Mouse (Mus musculus) MEL (cell line): ENCODE measurements around the gene Asrgl1. TPM values are rescaled to one million over a fixed set of nuclear protein-coding genes. Genes with fewer than 3 reads are reported as not detected.

Experiments used
- DNase-seq: peaks from one replicate; pipeline ENCODE4 v3.0.0; 2011; ENCODE audit warnings: low read depth, low spot score
- H3K27ac ChIP-seq: 2 replicates; pipeline ENCODE4 v1.5.1; 2012; ENCODE audit warnings: low read depth, mild to moderate bottlenecking, control low read depth, low read length, moderate library complexity; ENCODE audit not compliant: control insufficient read depth
- H3K27me3 ChIP-seq, 2 experiments: fragments of 150-350 bp in 1 of 2; sonication (generic) in 1 of 2; 2 replicates each; pipeline ENCODE4 v1.6.1; 2012; ENCODE audit warnings: low read length in 2 of 2, mild to moderate bottlenecking in 2 of 2, improper control_type of control experiment in 1 of 2, moderate library complexity in 1 of 2; ENCODE audit not compliant: insufficient read depth in 2 of 2, control insufficient read depth in 1 of 2
- H3K36me3 ChIP-seq, 2 experiments: 2 replicates each; pipeline ENCODE4 v1.6.1; 2012 to 2014; ENCODE audit warnings: low read length in 2 of 2, improper control_type of control experiment in 1 of 2, inconsistent platforms in 1 of 2, mild to moderate bottlenecking in 1 of 2; ENCODE audit not compliant: insufficient read depth in 2 of 2, control insufficient read depth in 1 of 2
- H3K4me1 ChIP-seq, 2 experiments: fragments of 150-350 bp in 1 of 2; sonication (generic) in 1 of 2; 2 replicates each; pipeline ENCODE4 v1.6.1; 2012; ENCODE audit warnings: low read length in 2 of 2, improper control_type of control experiment in 1 of 2, mild to moderate bottlenecking in 1 of 2; ENCODE audit not compliant: insufficient read depth in 2 of 2, control insufficient read depth in 1 of 2
- H3K4me3 ChIP-seq, 2 experiments: fragments of 150-350 bp in 1 of 2; sonication (generic) in 1 of 2; 2 replicates each; pipeline ENCODE4 v1.5.1; 2012; ENCODE audit warnings: low read depth in 2 of 2, low read length in 2 of 2, mild to moderate bottlenecking in 2 of 2, moderate library complexity in 2 of 2, control low read depth in 1 of 2, improper control_type of control experiment in 1 of 2; ENCODE audit not compliant: control insufficient read depth in 1 of 2, insufficient read depth in 1 of 2
- H3K79me2 ChIP-seq: 2 replicates; pipeline ENCODE4 v1.6.1; 2012; ENCODE audit warnings: mild to moderate bottlenecking, low read length, moderate library complexity; ENCODE audit not compliant: control insufficient read depth, poor library complexity, insufficient read depth
- H3K9ac ChIP-seq: 2 replicates; pipeline ENCODE4 v1.6.1; 2012; ENCODE audit warnings: low read depth, mild to moderate bottlenecking, control low read depth, low read length, moderate library complexity; ENCODE audit not compliant: control insufficient read depth, poor library complexity, severe bottlenecking
- H3K9me3 ChIP-seq: fragments of 150-350 bp; sonication (generic); replicated peaks from 2 replicates; pipeline ENCODE4 v1.6.1; 2012; ENCODE audit warnings: mild to moderate bottlenecking, low read length, improper control_type of control experiment, moderate library complexity; ENCODE audit not compliant: insufficient read depth
- CHD1 ChIP-seq: IDR thresholded peaks from 2 replicates; pipeline ENCODE4 v1.6.1; 2012; ENCODE audit warnings: low read depth, mild to moderate bottlenecking, inconsistent platforms, low read length, improper control_type of control experiment
- E2F4 ChIP-seq: IDR thresholded peaks from 2 replicates; pipeline ENCODE4 v1.6.1; 2011; ENCODE audit warnings: low read depth, low read length, improper control_type of control experiment, borderline replicate concordance
- ELF1 ChIP-seq: IDR thresholded peaks from 2 replicates; pipeline ENCODE4 v1.6.1; 2014; ENCODE audit warnings: low read depth, mild to moderate bottlenecking, inconsistent platforms, low read length, improper control_type of control experiment, moderate library complexity
- GATA1 ChIP-seq: IDR thresholded peaks from 2 replicates; pipeline ENCODE4 v1.6.1; 2011; ENCODE audit warnings: low read depth, low read length, improper control_type of control experiment
- JUND ChIP-seq: IDR thresholded peaks from 2 replicates; pipeline ENCODE4 v1.6.1; 2011; ENCODE audit warnings: low read depth, mild to moderate bottlenecking, improper control_type of control experiment, low read length
- MAFK ChIP-seq: IDR thresholded peaks from 2 replicates; pipeline ENCODE4 v1.6.1; 2011; ENCODE audit warnings: low read depth, mild to moderate bottlenecking, low read length, improper control_type of control experiment, borderline replicate concordance
- MEF2A ChIP-seq: IDR thresholded peaks from 2 replicates; pipeline ENCODE4 v1.6.1; 2014; ENCODE audit warnings: low read depth, mild to moderate bottlenecking, inconsistent platforms, low read length, improper control_type of control experiment; ENCODE audit not compliant: poor library complexity, insufficient replicate concordance, severe bottlenecking; ENCODE audit errors: extremely low read depth
- MYB ChIP-seq: IDR thresholded peaks from 2 replicates; pipeline ENCODE4 v1.6.1; 2011; ENCODE audit warnings: mild to moderate bottlenecking, low read depth, low read length, improper control_type of control experiment
- MYC ChIP-seq: IDR thresholded peaks from 2 replicates; pipeline ENCODE4 v1.6.1; 2011; ENCODE audit warnings: low read depth, mild to moderate bottlenecking, low read length, improper control_type of control experiment, moderate library complexity
- NELFE ChIP-seq: IDR thresholded peaks from 2 replicates; pipeline ENCODE4 v1.6.1; 2011; ENCODE audit warnings: low read depth, low read length, improper control_type of control experiment
- NRF1 ChIP-seq: IDR thresholded peaks from 2 replicates; pipeline ENCODE4 v1.6.1; 2014; ENCODE audit warnings: low read depth, mild to moderate bottlenecking, inconsistent platforms, low read length, improper control_type of control experiment, moderate library complexity; ENCODE audit not compliant: poor library complexity, insufficient read depth, severe bottlenecking
- POLR2A ChIP-seq, 2 experiments: IDR thresholded peaks; 2 replicates each; pipeline ENCODE4 v1.6.1; 2011 to 2012; ENCODE audit warnings: low read length in 2 of 2, mild to moderate bottlenecking in 2 of 2, control low read depth in 1 of 2, improper control_type of control experiment in 1 of 2, low read depth in 1 of 2, moderate library complexity in 1 of 2; ENCODE audit not compliant: control insufficient read depth in 1 of 2, insufficient read depth in 1 of 2, poor library complexity in 1 of 2
- RAD21 ChIP-seq: IDR thresholded peaks from 2 replicates; pipeline ENCODE4 v1.6.1; 2011; ENCODE audit warnings: mild to moderate bottlenecking, low read depth, low read length, improper control_type of control experiment
- SMC3 ChIP-seq: IDR thresholded peaks from 2 replicates; pipeline ENCODE4 v1.6.1; 2011; ENCODE audit warnings: low read depth, low read length, improper control_type of control experiment
- TAL1 ChIP-seq: IDR thresholded peaks from 2 replicates; pipeline ENCODE4 v1.6.1; 2012; ENCODE audit warnings: mild to moderate bottlenecking, inconsistent platforms, low read length, moderate library complexity, mixed read lengths
- TBP ChIP-seq: IDR thresholded peaks from 2 replicates; pipeline ENCODE4 v1.8.0; 2011; ENCODE audit warnings: low read depth, low read length, improper control_type of control experiment
- UBTF ChIP-seq: IDR thresholded peaks from 2 replicates; pipeline ENCODE4 v1.6.1; 2012; ENCODE audit warnings: low read depth, mild to moderate bottlenecking, inconsistent platforms, low read length, improper control_type of control experiment, moderate library complexity, borderline replicate concordance; ENCODE audit not compliant: insufficient read depth
- USF1 ChIP-seq: IDR thresholded peaks from 2 replicates; pipeline ENCODE4 v1.6.1; 2014; ENCODE audit warnings: low read depth, mild to moderate bottlenecking, inconsistent platforms, low read length, improper control_type of control experiment, moderate library complexity
- USF2 ChIP-seq, 2 experiments: IDR thresholded peaks; 2 replicates each; pipeline ENCODE4 v1.6.1; 2011 to 2012; ENCODE audit warnings: improper control_type of control experiment in 2 of 2, low read length in 2 of 2, borderline replicate concordance in 1 of 2, inconsistent platforms in 1 of 2, low read depth in 1 of 2, mild to moderate bottlenecking in 1 of 2; ENCODE audit not compliant: insufficient read depth in 1 of 2
- ZC3H11A ChIP-seq: IDR thresholded peaks from 2 replicates; pipeline ENCODE4 v1.6.1; 2012; ENCODE audit warnings: low read depth, mild to moderate bottlenecking, inconsistent platforms, low read length, improper control_type of control experiment
- ZMIZ1 ChIP-seq: IDR thresholded peaks from 2 replicates; pipeline ENCODE4 v1.6.1; 2012; ENCODE audit warnings: low read depth, mild to moderate bottlenecking, inconsistent platforms, low read length, improper control_type of control experiment, moderate library complexity
- polyA plus RNA-seq, 2 experiments: library from polyadenylated mRNA; stranded (reverse) in 1 of 2; unstranded in 1 of 2; fragments of >175 nt in 1 of 2; fragments of >200 nt in 1 of 2; gene quantifications; 2 replicates each; pipeline versions ENCODE4 v1.2.1 to v1.2.4; 2012; ENCODE audit warnings: low replicate concordance in 2 of 2, low read depth in 1 of 2; ENCODE audit not compliant: insufficient read length in 2 of 2, insufficient read depth in 1 of 2, missing spikeins in 1 of 2
- total RNA-seq: library from RNA; depleted of rRNA; stranded (reverse); fragments of 300-350 nt; gene quantifications from 2 replicates; pipeline ENCODE4 v1.2.3, GENCODE M21; 2012

Asrgl1 gene
- total and polyA plus RNA-seq, 3 experiments, result 24.5 to 63.9 TPM; not detected in 1

- no peaks in the 10 kb centered on the region for H3K9me3 ChIP-seq
- H3K36me3 ChIP-seq, result no peaks in the 10 kb centered on the region
- no peak for DNase-seq
- no peak for TF ChIP-seq GATA1
- TF ChIP-seq E2F4, result no peak
- no peak for TF ChIP-seq ZC3H11A
- no peak for TF ChIP-seq USF1
- no peak for TF ChIP-seq MEF2A
- no peak for TF ChIP-seq UBTF
- TF ChIP-seq RAD21, result no peak
- TF ChIP-seq POLR2A (IDR thresholded peaks at IDR 0.05; ENCODE audit: control insufficient read depth in 1 of 2, insufficient read depth in 1 of 2, low read depth in 1 of 2, low read length in 2 of 2, poor library complexity in 1 of 2), result no peak
- no peak for TF ChIP-seq TAL1
- no peak for TF ChIP-seq ZMIZ1
- no peak for TF ChIP-seq NRF1
- TF ChIP-seq MYC, result no peak
- TF ChIP-seq CHD1, result no peak
- TF ChIP-seq SMC3, result no peak
- TF ChIP-seq MYB, result no peak
- no peak for TF ChIP-seq MAFK
- no peaks in the 10 kb centered on the region for H3K79me2 ChIP-seq
- H3K9ac ChIP-seq, result no peak overlapping the region
- no peaks in the 10 kb centered on the region for H3K4me1 ChIP-seq
- H3K27me3 ChIP-seq, result peaks cover 0 to 2% of the 10 kb centered on the region in 2 experiments; a peak in 2 of 4 replicates
- H3K27ac ChIP-seq, result no peak overlapping the region
- H3K4me3 ChIP-seq, result no peak overlapping the region
Measured at GRCm38 (mm10) chr19:9097441-9097840, 38.0 kb downstream of the Asrgl1 start.

- Histone ChIP-seq H3K79me2 (no peaks in the 10 kb centered on the region), H3K4me1 (no peaks in the 10 kb centered on the region), H3K9me3 (no peaks in the 10 kb centered on the region), H3K9ac (no peak overlapping the region), H3K36me3 (no peaks in the 10 kb centered on the region), H3K27ac (no peak overlapping the region), H3K4me3 (no peak overlapping the region), H3K27me3 (no peaks in the 10 kb centered on the region)
- no peak for DNase-seq
- TF ChIP-seq USF2 (IDR thresholded peaks at IDR 0.05; ENCODE audit: borderline replicate concordance in 1 of 2, insufficient read depth in 1 of 2, low read depth in 1 of 2, low read length in 2 of 2) (no peak), USF1 (no peak), JUND (no peak), ELF1 (no peak), TBP (no peak), NELFE (no peak), TAL1 (no peak), POLR2A (IDR thresholded peaks at IDR 0.05; ENCODE audit: control insufficient read depth in 1 of 2, insufficient read depth in 1 of 2, low read depth in 1 of 2, low read length in 2 of 2, poor library complexity in 1 of 2) (no peak), MAFK (no peak), E2F4 (no peak)
Measured at GRCm38 (mm10) chr19:9095111-9095510, 40.3 kb downstream of the Asrgl1 start.
